Mouse (Mus musculus) G1E (cell line): ENCODE data around the gene Gm42906.

ENCODE experiments used
- CTCF ChIP-seq: IDR thresholded peaks from 2 replicates; pipeline ENCODE4 v1.5.1; 2012; ENCODE audit warnings: low read depth, low read length, inconsistent platforms, mixed read lengths
- GATA1 ChIP-seq: IDR thresholded peaks from 2 replicates; pipeline ENCODE4 v1.6.1; 2012; ENCODE audit warnings: borderline replicate concordance, low read length, inconsistent platforms, mixed read lengths
- GATA2 ChIP-seq: IDR thresholded peaks from 2 replicates; pipeline ENCODE4 v1.6.1; 2012; ENCODE audit warnings: low read depth, low read length, inconsistent platforms, borderline replicate concordance
- POLR2AphosphoS5 ChIP-seq: IDR thresholded peaks from 2 replicates; pipeline ENCODE4 v1.6.1; 2012; ENCODE audit warnings: low read depth, low read length, inconsistent platforms; ENCODE audit not compliant: insufficient replicate concordance
- TAL1 ChIP-seq: conservative IDR thresholded peaks from 2 replicates; pipeline ENCODE4 v1.6.1; 2012; ENCODE audit warnings: low read depth, low read length, inconsistent platforms, mixed read lengths

DNA sequence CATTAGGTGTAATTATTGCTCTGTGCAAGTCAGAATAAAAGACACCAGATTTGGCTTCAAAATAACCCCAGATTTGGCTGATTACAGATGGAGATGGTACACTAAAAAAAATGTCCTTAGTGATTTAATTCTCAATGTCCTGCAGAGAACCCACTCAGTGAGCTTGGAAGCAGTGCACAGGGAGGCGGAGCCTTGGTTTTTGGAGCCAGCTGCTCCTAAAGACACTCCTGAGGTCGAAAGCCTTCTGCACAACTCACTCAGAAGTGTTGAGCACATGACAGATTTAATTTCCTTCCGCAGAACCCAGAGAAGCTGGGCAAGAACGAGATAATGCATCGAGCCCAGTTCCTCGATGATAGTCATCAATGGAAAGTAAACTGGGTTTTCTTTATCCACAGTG, 356.5 kb downstream of the Gm42906 start:
- TF ChIP-seq GATA1 (no peak), CTCF (no peak), GATA2 (no peak), TAL1 (no peak), POLR2AphosphoS5 (no peak)
